Comparison of ENCODE assay signal across 20 mouse cellular contexts in the genomic region with DNA sequence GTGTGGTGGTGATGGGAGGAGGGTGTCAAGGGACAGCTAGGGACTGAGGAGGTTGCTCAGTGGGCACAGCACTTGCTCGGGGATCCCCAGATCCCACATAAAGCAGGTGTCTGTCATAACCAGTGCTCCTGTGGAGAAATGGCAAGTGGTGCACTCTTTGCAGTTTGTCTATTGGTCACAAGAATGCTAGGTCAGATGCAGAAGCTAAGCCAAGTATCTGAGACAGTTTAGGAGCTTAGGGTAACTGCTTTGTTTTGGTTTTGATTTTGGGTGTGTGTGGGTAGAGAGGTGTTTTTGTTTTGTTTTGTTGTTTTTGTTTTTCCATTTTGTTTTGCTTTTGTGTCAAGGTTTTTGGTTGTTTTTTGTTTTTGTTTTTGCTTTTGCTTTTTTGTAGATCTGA. TPM values are rescaled to one million over a fixed set of nuclear protein-coding genes. Genes with fewer than 3 reads are reported as not detected.
DNase-seq lines count a peak whose midpoint lies in the region; ATAC-seq lines count a peak whose summit lies in the region.
"Had no signal": no experiment of that assay in that cellular context is flagged by ENCODE, and none has a peak within 500 bp of the region (broad histone marks: within the 10 kb centered on the region; RNA-seq: fewer than 3 reads in every experiment).

No protein-coding gene starts in this region.

- H3K9ac ChIP-seq in midbrain, embryonic 11.5 days (ENCODE audit: low read length), result no peak overlapping the region
- H3K9ac ChIP-seq in midbrain, embryonic 15.5 days, result no peak overlapping the region
- no peak overlapping the region for H3K9ac ChIP-seq in hindbrain, embryonic 11.5 days (ENCODE audit: low read depth, low read length)
- H3K9ac ChIP-seq: embryonic facial prominence, embryonic 12.5 days; forebrain, embryonic 13.5 days; forebrain, embryonic 15.5 days; forebrain, postnatal 0 days had no signal

- H3K4me2 ChIP-seq in midbrain, embryonic 11.5 days, result no peak overlapping the region
- H3K4me2 ChIP-seq in midbrain, embryonic 15.5 days, result no peak overlapping the region
- no peak overlapping the region for H3K4me2 ChIP-seq in hindbrain, embryonic 11.5 days (replicated peaks; ENCODE audit: low read depth, low read length)
- H3K4me2 ChIP-seq: embryonic facial prominence, embryonic 12.5 days; forebrain, embryonic 13.5 days; forebrain, embryonic 15.5 days had no signal

- no peak overlapping the region for H3K4me3 ChIP-seq in midbrain, embryonic 11.5 days (ENCODE audit: low read depth, low read length)
- no peak overlapping the region for H3K4me3 ChIP-seq in midbrain, embryonic 15.5 days
- no peak overlapping the region for H3K4me3 ChIP-seq in hindbrain, embryonic 11.5 days (ENCODE audit: low read depth, low read length)
- H3K4me3 ChIP-seq: embryonic facial prominence, embryonic 10.5 days; embryonic facial prominence, embryonic 12.5 days; forebrain, embryonic 13.5 days; forebrain, embryonic 15.5 days had no signal

- WGBS in midbrain, embryonic 11.5 days, result 62% methylated on average over 1 of the region's 1 CpGs
- WGBS in midbrain, embryonic 15.5 days, result 71% methylated on average over 1 of the region's 1 CpGs
- WGBS in hindbrain, embryonic 11.5 days, result 67% methylated on average over 1 of the region's 1 CpGs

- no peaks in the 10 kb centered on the region for H3K27me3 ChIP-seq in midbrain, embryonic 11.5 days (ENCODE audit: control insufficient read depth, insufficient read depth, low read length)
- no peaks in the 10 kb centered on the region for H3K27me3 ChIP-seq in midbrain, embryonic 15.5 days (replicated peaks)
- H3K27me3 ChIP-seq in hindbrain, embryonic 11.5 days (ENCODE audit: control insufficient read depth, insufficient read depth, low read length), result no peaks in the 10 kb centered on the region
- H3K27me3 ChIP-seq: embryonic facial prominence, embryonic 12.5 days; forebrain, embryonic 13.5 days; forebrain, embryonic 15.5 days had no signal

- no peaks in the 10 kb centered on the region for H3K9me3 ChIP-seq in midbrain, embryonic 11.5 days (ENCODE audit: control insufficient read depth, low read length)
- H3K9me3 ChIP-seq in midbrain, embryonic 15.5 days, result no peaks in the 10 kb centered on the region
- H3K9me3 ChIP-seq in hindbrain, embryonic 11.5 days (ENCODE audit: control insufficient read depth, low read length), result no peaks in the 10 kb centered on the region
- H3K9me3 ChIP-seq: embryonic facial prominence, embryonic 10.5 days; embryonic facial prominence, embryonic 12.5 days; forebrain, embryonic 13.5 days; forebrain, embryonic 15.5 days had no signal

- no peaks in the 10 kb centered on the region for H3K36me3 ChIP-seq in midbrain, embryonic 11.5 days (ENCODE audit: control insufficient read depth, insufficient read depth, low read length)
- no peaks in the 10 kb centered on the region for H3K36me3 ChIP-seq in midbrain, embryonic 15.5 days (replicated peaks)
- H3K36me3 ChIP-seq in hindbrain, embryonic 11.5 days (ENCODE audit: control insufficient read depth, insufficient read depth, low read length), result no peaks in the 10 kb centered on the region
- H3K36me3 ChIP-seq: forebrain, embryonic 15.5 days had no signal

- no peak for ATAC-seq in midbrain, embryonic 11.5 days (ENCODE audit: low FRiP score)
- ATAC-seq in midbrain, embryonic 15.5 days (replicated peaks), result no peak
- peak; percentile 30 for ATAC-seq in CD4-positive, CD25-positive, alpha-beta regulatory T cell, adult 4 months
- no peak for ATAC-seq in hindbrain, embryonic 11.5 days (ENCODE audit: low FRiP score)
- ATAC-seq: forebrain, embryonic 13.5 days; forebrain, embryonic 15.5 days; forebrain, postnatal 0 days had no signal

- peaks cover 8% of the 10 kb centered on the region; the same call in 1 of the 2 replicates for H3K4me1 ChIP-seq in midbrain, embryonic 11.5 days (ENCODE audit: control insufficient read depth, insufficient read depth, low read length)
- H3K4me1 ChIP-seq in midbrain, embryonic 15.5 days, result peaks cover 4% of the 10 kb centered on the region; the same call in 1 of the 2 replicates
- H3K4me1 ChIP-seq in hindbrain, embryonic 11.5 days (replicated peaks; ENCODE audit: control insufficient read depth, insufficient read depth, low read length), result no peaks in the 10 kb centered on the region; the same call in 1 of the 2 replicates

- H3K27ac ChIP-seq in midbrain, embryonic 11.5 days (ENCODE audit: low read depth, low read length), result no peak overlapping the region
- H3K27ac ChIP-seq in midbrain, embryonic 15.5 days, result no peak overlapping the region
- no peak overlapping the region for H3K27ac ChIP-seq in hindbrain, embryonic 11.5 days (ENCODE audit: low read depth, low read length)
- H3K27ac ChIP-seq: embryonic facial prominence, embryonic 10.5 days; embryonic facial prominence, embryonic 12.5 days; forebrain, embryonic 13.5 days; forebrain, embryonic 15.5 days had no signal

- peak; percentile 84 for DNase-seq in midbrain, embryonic 11.5 days (ENCODE audit: low spot score, missing footprints)
- peak; percentile 24 for DNase-seq in CD4-positive, CD25-positive, alpha-beta regulatory T cell, adult 2 months (ENCODE audit: low read depth, low spot score)
- DNase-seq in induced T-regulatory cell, adult 2 months (ENCODE audit: low read depth), result peak; percentile 77
- DNase-seq in urinary bladder, postnatal 36 days (ENCODE audit: low spot score in 2 of 2), result no peak
- DNase-seq in hindbrain, embryonic 11.5 days (ENCODE audit: low spot score), result no peak
- DNase-seq: adrenal gland, adult 8-10 months; adrenal gland, postnatal 14 days; adrenal gland, postnatal 36 days; cerebellum, adult 11-12 months; cerebellum, adult 2 months; cerebellum, adult 9-10 months; cerebellum, postnatal 10 days; cerebellum, postnatal 25 days; forebrain, postnatal 0 days had no signal

RNA-seq across cellular contexts. Expression of a gene that starts 33.1 kb away (rescaled TPM):
- polyA plus RNA-seq in midbrain, embryonic 11.5 days (2014; fragmentation: Nextera tagmentation; extraction: Ambion mirVana), result 135 and 154 TPM in 2 replicates
- polyA plus RNA-seq in midbrain, embryonic 15.5 days (2015; fragmentation: Nextera tagmentation; extraction: Ambion mirVana), result 262 and 279 TPM in 2 replicates
- polyA plus RNA-seq in CD4-positive, CD25-positive, alpha-beta regulatory T cell, adult 4 months (2017; shearing (Covaris generic)), result 100 to 1,000 TPM; 231 to 349 TPM
- 65.8 and 131 TPM in 2 replicates for polyA plus RNA-seq in hindbrain, embryonic 11.5 days (2014; fragmentation: Nextera tagmentation; extraction: Ambion mirVana)

RNA-seq across cellular contexts. Expression of a gene that starts 44.8 kb away (rescaled TPM):
- polyA plus RNA-seq in midbrain, embryonic 11.5 days (2014; fragmentation: Nextera tagmentation; extraction: Ambion mirVana), result 17.6 and 20.1 TPM in 2 replicates
- polyA plus RNA-seq in midbrain, embryonic 15.5 days (2015; fragmentation: Nextera tagmentation; extraction: Ambion mirVana), result 14.7 and 19.6 TPM in 2 replicates
- 10 to 100 TPM; 32.5 to 37.2 TPM for polyA plus RNA-seq in CD4-positive, CD25-positive, alpha-beta regulatory T cell, adult 4 months (2017; shearing (Covaris generic))
- polyA plus RNA-seq in hindbrain, embryonic 11.5 days (2014; fragmentation: Nextera tagmentation; extraction: Ambion mirVana), result 27.4 and 29.4 TPM in 2 replicates

Comparison
In these comparisons a context has a peak if more than half of its experiments do, and no peak if none do; other contexts are left out.
1. DNase-seq: peak in midbrain, embryonic 11.5 days (single experiment), CD4-positive, CD25-positive, alpha-beta regulatory T cell, adult 2 months (single experiment) and induced T-regulatory cell, adult 2 months (single experiment); none in urinary bladder, postnatal 36 days (0 of 2) and hindbrain, embryonic 11.5 days (single experiment).